Mouse (Mus musculus) heart, postnatal 0 days (tissue): ENCODE results near the gene Cldnd2. TPM values are rescaled to one million over a fixed set of nuclear protein-coding genes. Genes with fewer than 3 reads are reported as not detected.

Experiments
- ATAC-seq: fragments of 200-750 bp; cut with Nextera tagmentation; 2 replicates; pipeline ENCODE4 v1.8.0; 2017; ENCODE audit warnings: low read depth, moderate number of reproducible peaks, moderate library complexity; ENCODE audit not compliant: insufficient read depth
- DNase-seq: peaks from one replicate; pipeline ENCODE4 v3.0.0-alpha.2; 2016; ENCODE audit warnings: low spot score
- H3K27ac ChIP-seq: fragments of 300-500 bp; sonication (generic); 2 replicates; pipeline ENCODE4 v1.5.1; 2014; ENCODE audit warnings: low read depth, mild to moderate bottlenecking
- H3K27me3 ChIP-seq: fragments of 300-500 bp; sonication (generic); 2 replicates; pipeline ENCODE4 v1.6.1; 2014; ENCODE audit warnings: low read length, mixed read lengths; ENCODE audit not compliant: control insufficient read depth, insufficient read depth
- H3K36me3 ChIP-seq: fragments of 300-500 bp; sonication (generic); replicated peaks from 2 replicates; pipeline ENCODE4 v1.6.1; 2014; ENCODE audit warnings: low read length, mixed read lengths; ENCODE audit not compliant: control insufficient read depth, insufficient read depth
- H3K4me1 ChIP-seq: fragments of 300-500 bp; sonication (generic); 2 replicates; pipeline ENCODE4 v1.6.1; 2014; ENCODE audit warnings: antibody characterized with exemption; ENCODE audit not compliant: control insufficient read depth, insufficient read depth
- H3K4me2 ChIP-seq: fragments of 300-500 bp; sonication (generic); 2 replicates; pipeline ENCODE4 v1.6.1; 2014; ENCODE audit warnings: low read depth, mild to moderate bottlenecking, low read length, moderate library complexity
- H3K4me3 ChIP-seq: fragments of 300-500 bp; sonication (generic); 2 replicates; pipeline ENCODE4 v1.5.1; 2014; ENCODE audit warnings: low read depth, low read length
- H3K9ac ChIP-seq: fragments of 300-500 bp; sonication (generic); replicated peaks from 2 replicates; pipeline ENCODE4 v1.6.1; 2014; ENCODE audit warnings: low read depth, low read length, mixed read lengths
- H3K9me3 ChIP-seq: fragments of 300-500 bp; sonication (generic); replicated peaks from 2 replicates; pipeline ENCODE4 v1.6.1; 2016; ENCODE audit warnings: low read length; ENCODE audit not compliant: control insufficient read depth
- CTCF ChIP-seq: IDR thresholded peaks from 2 replicates; pipeline ENCODE4 v1.5.1; 2016; ENCODE audit warnings: antibody characterized with exemption, control low read depth, low read depth
- EP300 ChIP-seq: IDR thresholded peaks from 2 replicates; pipeline ENCODE4 v1.6.1; 2016; ENCODE audit warnings: antibody characterized with exemption, low read depth
- WGBS: fragments of 180-500 bp; shearing (Covaris S2); extraction: QIAGEN DNeasy Blood & Tissue Kit; methylation state at CpG from one replicate; pipeline ENCODE4 v1.1.7; 2014; 5-methylcytosine and 5-hydroxymethylcytosine counted together
- microRNA-seq: library from miRNA; unstranded; fragments of <30 nt; microRNA quantifications from one replicate; pipeline ENCODE4, GENCODE M21; 2016
- polyA plus RNA-seq: library from polyadenylated mRNA; unstranded; fragments of >200 nt; fragmentation: Nextera tagmentation; extraction: Ambion mirVana; gene quantifications from 2 replicates; pipeline ENCODE4 v1.2.1, GENCODE M21; 2015
- total RNA-seq: library from RNA; depleted of rRNA; stranded (reverse); fragments of >200 nt; gene quantifications from 2 replicates; pipeline ENCODE4 v1.2.3, GENCODE M21; 2014; ENCODE audit warnings: low replicate concordance; rRNA removed

Gene Cldnd2
- total and polyA plus RNA-seq, 2 experiments from 2014 or later = not detected

DNA sequence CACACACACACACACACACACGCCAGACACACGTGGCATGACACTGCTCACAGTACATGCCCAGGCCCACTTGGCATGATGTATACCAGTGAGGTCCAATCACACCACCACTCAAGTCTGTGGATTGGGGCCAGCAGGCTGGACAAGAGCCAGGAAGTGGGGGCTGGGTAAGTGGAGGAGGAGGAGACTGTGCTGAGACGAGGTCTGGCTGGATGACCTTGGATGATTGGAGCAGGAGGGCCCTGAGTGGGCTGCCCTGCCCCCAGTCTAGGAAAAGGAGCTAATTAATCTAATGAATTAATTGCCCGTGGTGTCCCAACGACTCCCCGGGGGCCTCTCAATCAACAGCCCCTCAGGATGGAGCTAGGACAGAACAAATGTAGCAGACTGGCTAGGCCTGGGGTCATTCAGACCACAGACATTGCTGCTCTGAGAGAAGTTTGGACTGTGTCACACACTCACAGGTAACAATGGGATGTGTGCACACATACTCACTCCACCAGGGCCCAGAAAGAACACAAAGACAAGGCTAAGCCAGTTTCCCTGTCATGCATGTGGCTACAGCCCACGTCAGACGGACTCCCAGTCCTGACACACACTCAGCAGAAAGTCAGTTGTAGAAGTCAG, 41.6 kb downstream of the Cldnd2 start:
- Histone ChIP-seq H3K9me3 (no peaks in the 10 kb centered on the region), H3K4me2 (no peak overlapping the region), H3K27me3 (peaks cover 18% of the 10 kb centered on the region), H3K4me3 (no peak overlapping the region), H3K36me3 (no peaks in the 10 kb centered on the region), H3K9ac (no peak overlapping the region), H3K4me1 (peaks cover 5% of the 10 kb centered on the region; the same call in 1 of the 2 replicates), H3K27ac (no peak overlapping the region)
- ATAC-seq (peak; percentile 54; the same call in 1 of the 2 replicates), DNase-seq (peak; percentile 6)
- no peak for TF ChIP-seq CTCF
- no peak for TF ChIP-seq EP300
- 52% methylated on average over 8 of the region's 8 CpGs for WGBS

DNA sequence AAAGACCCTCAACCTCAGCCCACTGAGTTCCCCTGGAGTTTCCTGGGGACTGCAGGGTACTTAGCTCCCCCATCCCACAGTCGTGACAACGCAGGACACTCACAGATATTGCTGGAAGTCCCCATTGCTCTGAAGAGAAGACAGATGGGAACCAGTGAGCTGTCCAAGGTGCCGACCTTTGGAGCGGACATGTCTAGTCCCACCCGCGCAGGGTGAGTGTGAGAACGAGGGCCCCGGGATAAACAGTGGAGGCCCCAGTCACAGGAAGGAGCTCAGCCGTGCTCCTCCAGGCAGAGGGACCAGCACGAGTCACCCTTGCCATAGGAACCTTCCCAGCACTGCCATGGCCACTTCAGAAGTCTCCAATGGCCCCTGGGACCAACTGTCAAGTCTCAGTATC, 42.7 kb downstream of the Cldnd2 start:
- Histone ChIP-seq H3K27ac (no peak overlapping the region), H3K4me1 (peaks cover 5% of the 10 kb centered on the region; the same call in 1 of the 2 replicates)
- 7% methylated on average over 10 of the region's 10 CpGs for WGBS

DNA sequence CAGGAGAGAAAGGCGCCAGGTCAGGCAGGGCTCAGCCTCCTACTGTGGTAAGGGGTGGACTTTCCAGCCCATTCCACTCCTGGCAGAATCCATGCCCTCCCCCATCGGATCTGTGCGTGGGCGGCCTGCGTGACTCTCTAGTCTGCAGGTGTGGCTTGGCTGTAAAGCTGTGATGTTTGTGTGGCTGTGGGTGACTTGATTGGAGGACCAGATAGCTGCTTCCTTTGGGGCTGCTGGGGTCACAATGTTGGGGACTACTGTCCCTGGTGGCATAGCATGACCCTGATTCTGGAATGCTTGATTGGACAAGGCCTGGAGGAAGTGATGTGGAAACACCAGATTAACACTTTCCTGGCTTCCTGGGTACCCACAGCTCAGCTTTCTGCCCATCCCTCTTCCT, 48.1 kb downstream of the Cldnd2 start:
- DNase-seq = no peak
- Histone ChIP-seq H3K9me3 (no peaks in the 10 kb centered on the region), H3K4me3 (no peak overlapping the region), H3K36me3 (no peaks in the 10 kb centered on the region), H3K27ac (no peak overlapping the region), H3K9ac (no peak overlapping the region), H3K27me3 (peaks cover 37% of the 10 kb centered on the region), H3K4me1 (no peaks in the 10 kb centered on the region), H3K4me2 (no peak overlapping the region)
- ATAC-seq = no peak
- TF ChIP-seq EP300 = no peak
- TF ChIP-seq CTCF = no peak
- WGBS = 30% methylated on average over 5 of the region's 5 CpGs

More for the DNA sequence above, 42.7 kb downstream of the Cldnd2 start:
- Histone ChIP-seq H3K36me3 (no peaks in the 10 kb centered on the region), H3K9ac (no peak overlapping the region), H3K4me2 (no peak overlapping the region), H3K4me3 (no peak overlapping the region), H3K9me3 (no peaks in the 10 kb centered on the region), H3K27me3 (peaks cover 9% of the 10 kb centered on the region)
- ATAC-seq (no peak), DNase-seq (no peak)
- TF ChIP-seq EP300 (no peak), CTCF (no peak)

GRCm38 (mm10) chr7:43489631-43490125, 49.1 kb downstream of the Cldnd2 start, which contains the start of gene Iglon5:
Gene Iglon5 (minus strand): TSS chr7:43490075.
- peak within 1 kb of the TSS; percentile 28 for H3K4me3 ChIP-seq
- peak within 1 kb of the TSS; percentile 57 for H3K4me2 ChIP-seq
- ATAC-seq (no peak), DNase-seq (no peak)
- no peak within 1 kb of the TSS for H3K9ac ChIP-seq
- H3K27ac ChIP-seq = no peak within 1 kb of the TSS
- TF ChIP-seq CTCF (no peak), EP300 (no peak)
- H3K27me3 ChIP-seq = peaks cover 37% of the 10 kb centered on the region
- no peaks in the 10 kb centered on the region for H3K4me1 ChIP-seq
- WGBS = under 1% methylated on average over 10 of the region's 41 CpGs
- H3K36me3 ChIP-seq = no peaks in the 10 kb centered on the region
- H3K9me3 ChIP-seq = no peaks in the 10 kb centered on the region

- TF ChIP-seq EP300 = no peak
- no peak for TF ChIP-seq CTCF
- Histone ChIP-seq H3K4me2 (peak overlapping the region; percentile 57), H3K36me3 (no peaks in the 10 kb centered on the region), H3K9me3 (no peaks in the 10 kb centered on the region), H3K9ac (no peak overlapping the region), H3K4me1 (no peaks in the 10 kb centered on the region), H3K27ac (no peak overlapping the region), H3K27me3 (peaks cover 41% of the 10 kb centered on the region), H3K4me3 (peak overlapping the region; percentile 28)
- no peak for ATAC-seq
- WGBS = 6% methylated on average over 6 of the region's 13 CpGs
- DNase-seq = no peak
Observed at GRCm38 (mm10) chr7:43490182-43490584, 49.6 kb downstream of the Cldnd2 start.

GRCm38 (mm10) chr7:43490861-43491260, 50.3 kb downstream of the Cldnd2 start:
- Histone ChIP-seq H3K27me3 (peaks cover 42% of the 10 kb centered on the region), H3K4me3 (no peak overlapping the region), H3K36me3 (no peaks in the 10 kb centered on the region), H3K27ac (no peak overlapping the region), H3K4me1 (no peaks in the 10 kb centered on the region), H3K4me2 (no peak overlapping the region), H3K9ac (no peak overlapping the region), H3K9me3 (no peaks in the 10 kb centered on the region)
- TF ChIP-seq CTCF = no peak
- ATAC-seq (no peak), DNase-seq (no peak)
- WGBS = 54% methylated on average over 9 of the region's 9 CpGs

Small RNAs within 50 kb of the gene (microRNA-seq; reads per million reads assigned to microRNA genes)
- 1.8 reads per million, percentile 2 among the genes with 10 or more reads in this experiment for gene Mir7051

Other genes with a start within 250 kb of the Cldnd2 start
- gene Zfp715, start 127.5 kb upstream of the Cldnd2 start, total RNA-seq = 13.1 and 16.9 TPM in 2 replicates
- 8.2 and 8.3 TPM in 2 replicates for gene Zfp715, start 127.5 kb upstream of the Cldnd2 start, polyA plus RNA-seq
- gene Siglecf, start 89.4 kb upstream of the Cldnd2 start, total RNA-seq = 0.12 TPM in 1 of 2 replicates, not detected in the other
- gene Siglecf, start 89.4 kb upstream of the Cldnd2 start, polyA plus RNA-seq = 0.07 and 0.12 TPM in 2 replicates
- not detected in 2 replicates for gene Siglecg, start 32.6 kb upstream of the Cldnd2 start, total RNA-seq
- gene Siglecg, start 32.6 kb upstream of the Cldnd2 start, polyA plus RNA-seq = 0.04 and 0.14 TPM in 2 replicates
- not detected in 2 replicates for gene Lim2, start 13.1 kb upstream of the Cldnd2 start, total RNA-seq
- not detected in 2 replicates for gene Lim2, start 13.1 kb upstream of the Cldnd2 start, polyA plus RNA-seq
- gene Nkg7, start 3.7 kb upstream of the Cldnd2 start, total RNA-seq = not detected in 2 replicates
- 0.18 and 0.33 TPM in 2 replicates for gene Nkg7, start 3.7 kb upstream of the Cldnd2 start, polyA plus RNA-seq
- 396 and 434 TPM in 2 replicates for gene Etfb, start 3.3 kb downstream of the Cldnd2 start, total RNA-seq
- 1,315 and 1,437 TPM in 2 replicates for gene Etfb, start 3.3 kb downstream of the Cldnd2 start, polyA plus RNA-seq
- gene Gm45233, start 3.3 kb downstream of the Cldnd2 start, total RNA-seq = not detected in 2 replicates
- gene Gm45233, start 3.3 kb downstream of the Cldnd2 start, polyA plus RNA-seq = 0.52 and 0.60 TPM in 2 replicates
- gene Vsig10l, start 22.4 kb downstream of the Cldnd2 start, total RNA-seq = 3.9 and 17.7 TPM in 2 replicates
- 2.9 and 3.1 TPM in 2 replicates for gene Vsig10l, start 22.4 kb downstream of the Cldnd2 start, polyA plus RNA-seq
- 0.08 TPM in 1 of 2 replicates, not detected in the other for gene Iglon5, start 49.3 kb downstream of the Cldnd2 start, total RNA-seq
- not detected in 2 replicates for gene Iglon5, start 49.3 kb downstream of the Cldnd2 start, polyA plus RNA-seq
- gene 4931406B18Rik, start 65.2 kb downstream of the Cldnd2 start, total RNA-seq = not detected in 2 replicates
- gene 4931406B18Rik, start 65.2 kb downstream of the Cldnd2 start, polyA plus RNA-seq = not detected in 2 replicates
- 0.15 and 2.3 TPM in 2 replicates for gene Cd33, start 103.6 kb downstream of the Cldnd2 start, total RNA-seq
- gene Cd33, start 103.6 kb downstream of the Cldnd2 start, polyA plus RNA-seq = 0.37 and 1.4 TPM in 2 replicates
- 0.19 and 0.80 TPM in 2 replicates for gene Zfp658, start 121.5 kb downstream of the Cldnd2 start, total RNA-seq
- 0.57 and 0.80 TPM in 2 replicates for gene Zfp658, start 121.5 kb downstream of the Cldnd2 start, polyA plus RNA-seq
- gene Zfp719, start 138.8 kb downstream of the Cldnd2 start, total RNA-seq = 3.6 and 7.9 TPM in 2 replicates
- 3.6 and 4.0 TPM in 2 replicates for gene Zfp719, start 138.8 kb downstream of the Cldnd2 start, polyA plus RNA-seq
- gene Zfp819, start 166.4 kb downstream of the Cldnd2 start, total RNA-seq = not detected in 2 replicates
- not detected in 2 replicates for gene Zfp819, start 166.4 kb downstream of the Cldnd2 start, polyA plus RNA-seq
- not detected in 2 replicates for gene Ceacam18, start 193.9 kb downstream of the Cldnd2 start, total RNA-seq
- not detected in 2 replicates for gene Ceacam18, start 193.9 kb downstream of the Cldnd2 start, polyA plus RNA-seq
- gene Siglece, start 219.4 kb downstream of the Cldnd2 start, total RNA-seq = not detected in 2 replicates
- gene Siglece, start 219.4 kb downstream of the Cldnd2 start, polyA plus RNA-seq = 0.41 and 0.56 TPM in 2 replicates
- 6.3 and 7.9 TPM in 2 replicates for gene Ctu1, start 231.2 kb downstream of the Cldnd2 start, total RNA-seq
- gene Ctu1, start 231.2 kb downstream of the Cldnd2 start, polyA plus RNA-seq = 3.6 and 3.9 TPM in 2 replicates
- not detected in 2 replicates for gene Klk14, start 249.6 kb downstream of the Cldnd2 start, total RNA-seq
- gene Klk14, start 249.6 kb downstream of the Cldnd2 start, polyA plus RNA-seq = not detected in 2 replicates